Mouse (Mus musculus) heart, postnatal 0 days (tissue): ENCODE measurements at regions not wholly inside any gene's neighbourhood (a gene's known extent, or its start where the extent isn't known, plus 50 kb on each side); places are given as distances from the start of the nearest gene placed in this dataset.
"Not testable (repeated sequence)": the region's sequence is repeated elsewhere in the genome, so short reads cannot be mapped to it uniquely, and the experiment has no call there.

Source experiments
- CTCF ChIP-seq: IDR thresholded peaks from 2 replicates; pipeline ENCODE4 v1.5.1; 2016; ENCODE audit warnings: antibody characterized with exemption, control low read depth, low read depth
- EP300 ChIP-seq: IDR thresholded peaks from 2 replicates; pipeline ENCODE4 v1.6.1; 2016; ENCODE audit warnings: antibody characterized with exemption, low read depth

DNA sequence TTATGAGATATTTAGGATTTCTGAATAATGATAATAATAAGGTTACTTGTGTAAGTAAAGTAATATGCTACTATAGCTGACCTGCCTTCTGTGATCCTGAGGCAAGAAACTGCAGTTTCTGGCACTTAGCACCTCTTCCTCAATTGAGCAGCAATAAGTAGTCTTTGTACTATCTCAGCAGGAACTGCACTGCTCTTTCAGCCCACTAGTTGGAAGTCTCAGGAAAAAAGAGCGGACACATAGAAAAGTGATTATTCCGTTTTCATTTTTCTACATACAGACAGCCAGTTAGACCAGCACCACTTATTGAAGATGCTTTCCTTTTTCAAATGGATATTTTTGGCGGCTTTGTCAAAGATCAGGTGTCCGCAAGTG, 109.5 kb upstream of the Olfr1324 start:
- TF ChIP-seq EP300, CTCF: not testable (repeated sequence)
